Mouse (Mus musculus) heart, postnatal 0 days (tissue): Measurements from ENCODE around the gene Gm26602.

Experiments used
- CTCF ChIP-seq: IDR thresholded peaks from 2 replicates; pipeline ENCODE4 v1.5.1; 2016; ENCODE audit warnings: antibody characterized with exemption, control low read depth, low read depth
- EP300 ChIP-seq: IDR thresholded peaks from 2 replicates; pipeline ENCODE4 v1.6.1; 2016; ENCODE audit warnings: antibody characterized with exemption, low read depth

DNA sequence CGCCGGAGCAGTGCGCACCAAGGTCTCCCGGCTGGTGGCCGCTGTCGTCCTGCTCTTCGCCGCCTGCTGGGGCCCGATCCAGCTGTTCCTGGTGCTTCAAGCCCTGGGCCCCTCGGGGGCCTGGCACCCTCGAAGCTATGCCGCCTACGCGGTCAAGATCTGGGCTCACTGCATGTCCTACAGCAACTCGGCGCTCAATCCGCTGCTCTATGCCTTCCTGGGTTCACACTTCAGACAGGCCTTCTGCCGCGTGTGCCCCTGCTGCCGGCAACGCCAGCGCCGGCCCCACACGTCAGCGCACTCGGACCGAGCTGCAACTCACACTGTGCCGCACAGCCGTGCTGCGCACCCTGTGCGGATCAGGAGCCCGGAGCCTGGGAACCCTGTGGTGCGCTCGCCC is 10.9 kb downstream of the Gm26602 start:
- TF ChIP-seq CTCF: no peak
- TF ChIP-seq EP300: no peak
